Mouse (Mus musculus) ES-E14 (cell line): ENCODE measurements around the gene Zfp423. TPM values are rescaled to one million over a fixed set of nuclear protein-coding genes. Genes with fewer than 3 reads are reported as not detected.

ENCODE experiments used
- DNase-seq: peaks from one replicate; pipeline ENCODE4 v3.0.0-alpha.2; 2013; ENCODE audit warnings: low read depth, low spot score
- H3K27ac ChIP-seq: 2 replicates; pipeline ENCODE4 v1.5.1; 2012; ENCODE audit warnings: low read depth, mild to moderate bottlenecking, low read length, moderate library complexity, mixed read lengths; ENCODE audit not compliant: poor library complexity, insufficient read depth, severe bottlenecking
- H3K36me3 ChIP-seq: 2 replicates; pipeline ENCODE4 v1.6.1; 2012; ENCODE audit warnings: mild to moderate bottlenecking, low read length, moderate library complexity, mixed read lengths; ENCODE audit not compliant: control insufficient read depth, poor library complexity, insufficient read depth, severe bottlenecking
- H3K4me1 ChIP-seq, 2 experiments: fragments of 150-350 bp in 1 of 2; sonication (generic) in 1 of 2; 2 replicates each; pipeline ENCODE4 v1.6.1; 2012; ENCODE audit warnings: low read length in 2 of 2, mild to moderate bottlenecking in 1 of 2, mixed read lengths in 1 of 2; ENCODE audit not compliant: control insufficient read depth in 2 of 2, insufficient read depth in 2 of 2, poor library complexity in 1 of 2
- H3K4me3 ChIP-seq, 2 experiments: fragments of 150-350 bp in 1 of 2; sonication (generic) in 1 of 2; 2 replicates each; pipeline ENCODE4 v1.5.1; 2012; ENCODE audit warnings: low read length in 2 of 2, low read depth in 1 of 2, mild to moderate bottlenecking in 1 of 2, mixed read lengths in 1 of 2; ENCODE audit not compliant: insufficient read depth in 1 of 2, poor library complexity in 1 of 2, severe bottlenecking in 1 of 2
- H3K9ac ChIP-seq: 2 replicates; pipeline ENCODE4 v1.6.1; 2012; ENCODE audit warnings: low read depth, mild to moderate bottlenecking, low read length, mixed read lengths; ENCODE audit not compliant: poor library complexity, insufficient read depth, severe bottlenecking
- H3K9me3 ChIP-seq: fragments of 150-350 bp; sonication (generic); 2 replicates; pipeline ENCODE4 v1.6.1; 2012; ENCODE audit warnings: low read depth, mild to moderate bottlenecking, low read length; ENCODE audit not compliant: control insufficient read depth, insufficient read depth
- CHD2 ChIP-seq: IDR thresholded peaks from 2 replicates; pipeline ENCODE4 v1.6.1; 2014; ENCODE audit warnings: mild to moderate bottlenecking, low read depth, low read length, inconsistent platforms
- HCFC1 ChIP-seq: IDR thresholded peaks from 2 replicates; pipeline ENCODE4 v1.6.1; 2012; ENCODE audit warnings: low read length, inconsistent platforms, borderline replicate concordance; ENCODE audit not compliant: insufficient read depth
- MAFK ChIP-seq: IDR thresholded peaks from 2 replicates; pipeline ENCODE4 v1.6.1; 2014; ENCODE audit warnings: mild to moderate bottlenecking, low read depth, low read length, inconsistent platforms; ENCODE audit not compliant: insufficient read depth
- ZC3H11A ChIP-seq: IDR thresholded peaks from 2 replicates; pipeline ENCODE4 v1.6.1; 2012; ENCODE audit warnings: low read depth, mild to moderate bottlenecking, inconsistent platforms, low read length, borderline replicate concordance
- ZNF384 ChIP-seq: IDR thresholded peaks from 2 replicates; pipeline ENCODE4 v1.6.1; 2012; ENCODE audit warnings: low read depth, low read length, inconsistent platforms
- in situ Hi-C, 2 experiments: fragments of 600-800 bp; cut with MboI; formaldehyde crosslinking; loops; one replicate each; pipeline ENCODE4 v1.15.1; 2025; ENCODE audit warnings: low sequenced_read_pairs in 2 of 2, inconsistent platforms in 1 of 2; ENCODE audit not compliant: unreplicated experiment in 2 of 2
- total RNA-seq: library from RNA; depleted of rRNA; stranded (reverse); fragments of 300-350 nt; gene quantifications from 2 replicates; pipeline ENCODE4 v1.2.3, GENCODE M21; 2012

Gene Zfp423
- total RNA-seq, 1 experiment, result 23.2 TPM

GRCm38 (mm10) chr8:87821655-87822054 is 137.7 kb downstream of the Zfp423 start:
- in situ Hi-C loops, result no loop called here
- Histone ChIP-seq H3K36me3 (no peaks in the 10 kb centered on the region), H3K4me3 (no peak overlapping the region), H3K9ac (no peak overlapping the region), H3K4me1 (peaks cover 0 to 9% of the 10 kb centered on the region in 2 experiments; a peak in 2 of 4 replicates), H3K9me3 (no peaks in the 10 kb centered on the region), H3K27ac (no peak overlapping the region)
- DNase-seq, result no peak
- TF ChIP-seq MAFK (no peak), ZNF384 (no peak), ZC3H11A (no peak), HCFC1 (no peak), CHD2 (no peak)

GRCm38 (mm10) chr8:87819263-87819662 is 140.1 kb downstream of the Zfp423 start:
- H3K9me3 ChIP-seq, result no peaks in the 10 kb centered on the region
- DNase-seq, result no peak
- no peak for TF ChIP-seq CHD2
- no peak for TF ChIP-seq ZC3H11A
- TF ChIP-seq MAFK, result no peak
- no peak for TF ChIP-seq HCFC1
- TF ChIP-seq ZNF384, result no peak
- no peak overlapping the region for H3K27ac ChIP-seq
- peaks cover 0 to 9% of the 10 kb centered on the region in 2 experiments; a peak in 2 of 4 replicates for H3K4me1 ChIP-seq
- no peak overlapping the region for H3K4me3 ChIP-seq
- no peak overlapping the region for H3K9ac ChIP-seq
- H3K36me3 ChIP-seq, result no peaks in the 10 kb centered on the region
- in situ Hi-C loops, result no loop called here

- no peaks in the 10 kb centered on the region for H3K9me3 ChIP-seq
- no peak overlapping the region for H3K27ac ChIP-seq
- no peak for DNase-seq
- TF ChIP-seq ZC3H11A (no peak), ZNF384 (no peak), CHD2 (no peak), MAFK (no peak), HCFC1 (no peak)
- in situ Hi-C loops, result no loop called here
- H3K4me1 ChIP-seq, result peaks cover 0 to 7% of the 10 kb centered on the region in 2 experiments; a peak in 2 of 4 replicates
- H3K36me3 ChIP-seq, result no peaks in the 10 kb centered on the region
- no peak overlapping the region for H3K9ac ChIP-seq
- H3K4me3 ChIP-seq, result no peak overlapping the region
These were observed 140.9 kb downstream of the Zfp423 start for GRCm38 (mm10) chr8:87818506-87818905.

GRCm38 (mm10) chr8:87816141-87816540 is 143.3 kb downstream of the Zfp423 start:
- no peaks in the 10 kb centered on the region for H3K4me1 ChIP-seq
- in situ Hi-C loops, result no loop called here
- H3K9ac ChIP-seq, result no peak overlapping the region
- DNase-seq, result no peak
- H3K27ac ChIP-seq, result no peak overlapping the region
- no peak overlapping the region for H3K4me3 ChIP-seq
- H3K9me3 ChIP-seq, result no peaks in the 10 kb centered on the region
- H3K36me3 ChIP-seq, result no peaks in the 10 kb centered on the region
- no peak for TF ChIP-seq CHD2

- no peak overlapping the region for H3K27ac ChIP-seq
These were observed 146.7 kb downstream of the Zfp423 start for GRCm38 (mm10) chr8:87812661-87813060.

More at GRCm38 (mm10) chr8:87812661-87813060, 146.7 kb downstream of the Zfp423 start:
- H3K4me3 ChIP-seq, result no peak overlapping the region
- H3K9me3 ChIP-seq, result no peaks in the 10 kb centered on the region
- no peak for TF ChIP-seq CHD2
- TF ChIP-seq ZC3H11A, result no peak
- no peak for TF ChIP-seq MAFK
- no peak for TF ChIP-seq HCFC1
- no peak for TF ChIP-seq ZNF384
- no peaks in the 10 kb centered on the region for H3K36me3 ChIP-seq
- no peak for DNase-seq
- H3K4me1 ChIP-seq, result no peaks in the 10 kb centered on the region
- in situ Hi-C loops, result no loop called here
- H3K9ac ChIP-seq, result no peak overlapping the region
